Mouse (Mus musculus) CH12.LX (cell line): ENCODE results near the gene Zfp239. TPM values are rescaled to one million over a fixed set of nuclear protein-coding genes. Genes with fewer than 3 reads are reported as not detected.
"Not testable (repeated sequence)": the region's sequence is repeated elsewhere in the genome, so short reads cannot be mapped to it uniquely, and the experiment has no call there.

ENCODE experiments used
- DNase-seq: peaks from one replicate; pipeline ENCODE4 v3.0.0-alpha.2; 2013; ENCODE audit errors: extremely low read depth
- H3K27ac ChIP-seq: 2 replicates; pipeline ENCODE4 v1.5.1; 2012; ENCODE audit warnings: low read depth, mild to moderate bottlenecking, control low read depth, moderate library complexity; ENCODE audit not compliant: insufficient read depth
- H3K27me3 ChIP-seq: replicated peaks from 2 replicates; pipeline ENCODE3; 2012; ENCODE audit warnings: inconsistent platforms
- H3K36me3 ChIP-seq, 2 experiments: replicated peaks in 1 of 2; 2 replicates each; pipeline versions ENCODE3 to v1.6.1; 2012; ENCODE audit warnings: inconsistent platforms in 1 of 2, low read length in 1 of 2, mild to moderate bottlenecking in 1 of 2, mixed read lengths in 1 of 2, moderate library complexity in 1 of 2; ENCODE audit not compliant: control insufficient read depth in 1 of 2, insufficient read depth in 1 of 2
- H3K4me1 ChIP-seq, 2 experiments: 2 replicates each; pipeline ENCODE4 v1.6.1; 2012; ENCODE audit warnings: inconsistent platforms in 1 of 2, moderate library complexity in 1 of 2; ENCODE audit not compliant: insufficient read depth in 2 of 2, control insufficient read depth in 1 of 2
- H3K4me2 ChIP-seq: 2 replicates; pipeline ENCODE4 v1.6.1; 2012; ENCODE audit warnings: low read depth, mild to moderate bottlenecking, control low read depth; ENCODE audit not compliant: poor library complexity, insufficient read depth, severe bottlenecking
- H3K4me3 ChIP-seq, 3 experiments: fragments of 150-350 bp in 1 of 3; sonication (generic) in 1 of 3; replicated peaks in 1 of 3; 2 replicates each; pipeline versions ENCODE3 to v1.5.1; 2011 to 2012; ENCODE audit warnings: low read depth in 2 of 3, low read length in 2 of 3, mild to moderate bottlenecking in 2 of 3, moderate library complexity in 2 of 3, control low read depth in 1 of 3, improper control_type of control experiment in 1 of 3, inconsistent platforms in 1 of 3, mixed read lengths in 1 of 3; ENCODE audit not compliant: poor library complexity in 1 of 3
- H3K79me2 ChIP-seq: replicated peaks from 2 replicates; pipeline ENCODE4 v1.6.1; 2012; ENCODE audit warnings: mild to moderate bottlenecking, moderate library complexity; ENCODE audit not compliant: control insufficient read depth, poor library complexity, insufficient read depth, severe bottlenecking; ENCODE audit errors: extremely low read depth
- H3K9ac ChIP-seq: 2 replicates; pipeline ENCODE4 v1.6.1; 2012; ENCODE audit warnings: low read depth, mild to moderate bottlenecking, control low read depth, moderate library complexity; ENCODE audit not compliant: insufficient read depth
- H3K9me3 ChIP-seq: replicated peaks from 2 replicates; pipeline ENCODE3; 2012; ENCODE audit warnings: low read length, inconsistent platforms, mixed read lengths
- BHLHE40 ChIP-seq: IDR thresholded peaks from 2 replicates; pipeline ENCODE4 v1.6.1; 2011; ENCODE audit warnings: mild to moderate bottlenecking, low read depth, low read length, improper control_type of control experiment
- CHD1 ChIP-seq: IDR thresholded peaks from 2 replicates; pipeline ENCODE4 v1.6.1; 2012; ENCODE audit warnings: low read depth, low read length, improper control_type of control experiment, inconsistent platforms
- CHD2 ChIP-seq: IDR thresholded peaks from 2 replicates; pipeline ENCODE4 v1.6.1; 2011; ENCODE audit warnings: low read length, improper control_type of control experiment
- E2F4 ChIP-seq: IDR thresholded peaks from 2 replicates; pipeline ENCODE4 v1.6.1; 2011; ENCODE audit warnings: low read depth, low read length, improper control_type of control experiment; ENCODE audit not compliant: insufficient replicate concordance
- EP300 ChIP-seq: IDR thresholded peaks from 2 replicates; pipeline ENCODE4 v1.6.1; 2011; ENCODE audit warnings: low read length, improper control_type of control experiment
- ETS1 ChIP-seq: conservative IDR thresholded peaks from 2 replicates; pipeline ENCODE4 v1.6.1; 2012; ENCODE audit warnings: low read depth, mild to moderate bottlenecking, inconsistent platforms, low read length, improper control_type of control experiment, moderate library complexity
- GABPA ChIP-seq: IDR thresholded peaks from 2 replicates; pipeline ENCODE4 v1.6.1; 2012; ENCODE audit warnings: low read depth, low read length, improper control_type of control experiment, inconsistent platforms; ENCODE audit not compliant: insufficient replicate concordance
- HCFC1 ChIP-seq: IDR thresholded peaks from 2 replicates; pipeline ENCODE4 v1.6.1; 2012; ENCODE audit warnings: low read depth, mild to moderate bottlenecking, inconsistent platforms, low read length, improper control_type of control experiment
- IRF4 ChIP-seq: IDR thresholded peaks from 2 replicates; pipeline ENCODE4 v1.6.1; 2014; ENCODE audit warnings: low read depth, mild to moderate bottlenecking, inconsistent platforms, low read length, improper control_type of control experiment
- JUN ChIP-seq: IDR thresholded peaks from 2 replicates; pipeline ENCODE4 v1.6.1; 2011; ENCODE audit warnings: low read depth, mild to moderate bottlenecking, low read length, improper control_type of control experiment, moderate library complexity; ENCODE audit not compliant: insufficient read depth
- JUND ChIP-seq: conservative IDR thresholded peaks from 2 replicates; pipeline ENCODE4 v1.6.1; 2011; ENCODE audit warnings: low read depth, low read length, improper control_type of control experiment
- KAT2A ChIP-seq: IDR thresholded peaks from 2 replicates; pipeline ENCODE4 v1.6.1; 2012; ENCODE audit warnings: low read length, improper control_type of control experiment, inconsistent platforms; ENCODE audit not compliant: insufficient replicate concordance
- MAFK ChIP-seq: IDR thresholded peaks from 2 replicates; pipeline ENCODE4 v1.6.1; 2011; ENCODE audit warnings: low read length, improper control_type of control experiment; ENCODE audit not compliant: insufficient replicate concordance
- MAX ChIP-seq: IDR thresholded peaks from 2 replicates; pipeline ENCODE4 v1.6.1; 2011; ENCODE audit warnings: low read length, improper control_type of control experiment
- MAZ ChIP-seq: IDR thresholded peaks from 2 replicates; pipeline ENCODE4 v1.6.1; 2012; ENCODE audit warnings: low read depth, mild to moderate bottlenecking, inconsistent platforms, low read length, improper control_type of control experiment, moderate library complexity
- MEF2A ChIP-seq: IDR thresholded peaks from 2 replicates; pipeline ENCODE4 v1.6.1; 2014; ENCODE audit warnings: low read depth, mild to moderate bottlenecking, inconsistent platforms, low read length, improper control_type of control experiment, borderline replicate concordance
- MXI1 ChIP-seq: IDR thresholded peaks from 2 replicates; pipeline ENCODE4 v1.6.1; 2011; ENCODE audit warnings: mild to moderate bottlenecking, low read depth, low read length, improper control_type of control experiment
- MYC ChIP-seq: IDR thresholded peaks from 2 replicates; pipeline ENCODE4 v1.6.1; 2011; ENCODE audit warnings: low read depth, mild to moderate bottlenecking, improper control_type of control experiment, low read length
- NELFE ChIP-seq: IDR thresholded peaks from 2 replicates; pipeline ENCODE4 v1.6.1; 2011; ENCODE audit warnings: low read depth, low read length, improper control_type of control experiment
- NRF1 ChIP-seq: IDR thresholded peaks from 2 replicates; pipeline ENCODE4 v1.6.1; 2014; ENCODE audit warnings: low read depth, mild to moderate bottlenecking, inconsistent platforms, low read length, improper control_type of control experiment, moderate library complexity
- PAX5 ChIP-seq: IDR thresholded peaks from 2 replicates; pipeline ENCODE4 v1.6.1; 2012; ENCODE audit warnings: low read length, inconsistent platforms, mixed read lengths
- POLR2A ChIP-seq: IDR thresholded peaks from 2 replicates; pipeline ENCODE4 v1.6.1; 2011; ENCODE audit warnings: low read depth, mild to moderate bottlenecking, improper control_type of control experiment, low read length
- POLR2AphosphoS2 ChIP-seq: IDR thresholded peaks from 2 replicates; pipeline ENCODE4 v1.6.1; 2011; ENCODE audit warnings: low read depth, low read length, improper control_type of control experiment
- RCOR1 ChIP-seq: conservative IDR thresholded peaks from 2 replicates; pipeline ENCODE4 v1.6.1; 2012; ENCODE audit warnings: low read depth, mild to moderate bottlenecking, inconsistent platforms, low read length, improper control_type of control experiment
- SMC3 ChIP-seq: IDR thresholded peaks from 2 replicates; pipeline ENCODE4 v1.6.1; 2011; ENCODE audit warnings: low read depth, low read length, improper control_type of control experiment
- TBP ChIP-seq: conservative IDR thresholded peaks from 2 replicates; pipeline ENCODE4 v1.6.1; 2011; ENCODE audit warnings: low read depth, low read length, improper control_type of control experiment
- TCF12 ChIP-seq: IDR thresholded peaks from 2 replicates; pipeline ENCODE4 v1.6.1; 2014; ENCODE audit warnings: low read depth, mild to moderate bottlenecking, inconsistent platforms, low read length, improper control_type of control experiment
- UBTF ChIP-seq: IDR thresholded peaks from 2 replicates; pipeline ENCODE4 v1.6.1; 2012; ENCODE audit warnings: low read depth, mild to moderate bottlenecking, inconsistent platforms, low read length, improper control_type of control experiment, moderate library complexity
- USF2 ChIP-seq: conservative IDR thresholded peaks from 2 replicates; pipeline ENCODE4 v1.6.1; 2011; ENCODE audit warnings: low read depth, low read length, improper control_type of control experiment
- ZKSCAN1 ChIP-seq: IDR thresholded peaks from 2 replicates; pipeline ENCODE4 v1.6.1; 2012; ENCODE audit warnings: low read depth, inconsistent platforms, low read length, improper control_type of control experiment, borderline replicate concordance
- ZMIZ1 ChIP-seq: IDR thresholded peaks from 2 replicates; pipeline ENCODE4 v1.6.1; 2012; ENCODE audit warnings: low read depth, mild to moderate bottlenecking, inconsistent platforms, low read length, improper control_type of control experiment
- ZNF384 ChIP-seq: IDR thresholded peaks from 2 replicates; pipeline ENCODE4 v1.6.1; 2012; ENCODE audit warnings: low read depth, low read length, improper control_type of control experiment, inconsistent platforms
- dilution Hi-C: fragments of 300-500 bp; cut with MboI; formaldehyde crosslinking; loops from 2 replicates; pipeline ENCODE4 v1.14.3; 2020; ENCODE audit warnings: low sequenced_read_pairs; ENCODE audit not compliant: extremely low pct_unique_long_range_greater_than_20kb, extremely low pct_ligation_motif_present
- in situ Hi-C: fragments of 300-500 bp; cut with MboI; formaldehyde crosslinking; loops from 3 replicates; pipeline ENCODE4 v1.14.3; 2019; ENCODE audit warnings: low sequenced_read_pairs, low pct_ligation_motif_present, low pct_unique_long_range_greater_than_20kb, mixed read lengths
- polyA plus RNA-seq: library from polyadenylated mRNA; unstranded; fragments of >175 nt; gene quantifications from 2 replicates; pipeline ENCODE4 v1.2.1, GENCODE M21; 2012; ENCODE audit warnings: low read depth; ENCODE audit not compliant: insufficient read length
- total RNA-seq, 2 experiments: library from RNA; depleted of rRNA; stranded (reverse); fragments of 300-350 nt in 1 of 2; fragments of >200 nt in 1 of 2; gene quantifications; 2 replicates each; pipeline ENCODE4 v1.2.3; 2012 to 2014

Gene Zfp239
- total and polyA plus RNA-seq, 3 experiments, result 13.1 to 19.6 (median 16.6) TPM

DNA sequence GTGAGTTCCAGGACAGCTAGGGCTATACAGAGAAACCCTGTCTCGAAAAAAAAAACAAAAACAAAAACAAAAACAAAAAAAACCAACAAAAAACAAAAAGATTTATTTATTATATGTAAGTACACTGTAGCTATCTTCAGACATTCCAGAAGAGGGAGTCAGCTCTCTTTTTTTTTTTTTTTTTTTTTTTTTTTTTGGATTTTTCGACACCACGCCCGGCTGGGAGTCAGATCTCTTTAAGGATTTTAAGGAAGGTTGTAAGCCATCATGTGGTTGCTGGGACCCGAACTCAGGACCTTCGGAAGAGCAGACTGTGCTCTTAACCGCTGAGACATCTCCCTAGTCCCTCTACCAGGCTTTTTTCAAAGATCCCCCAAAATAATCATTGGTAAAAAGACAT is 11.6 kb downstream of the Zfp239 start:
- H3K4me1 ChIP-seq, result peaks cover 5 to 25% of the 10 kb centered on the region in 2 experiments; a peak in 3 of 4 replicates
- DNase-seq, H3K27ac ChIP-seq, H3K4me2 ChIP-seq, dilution Hi-C loops, H3K79me2 ChIP-seq, H3K4me3 ChIP-seq, H3K9ac ChIP-seq, in situ Hi-C loops, H3K9me3 ChIP-seq, H3K27me3 ChIP-seq: not testable (repeated sequence)
- TF ChIP-seq ZNF384, result peak; percentile 69
- H3K36me3 ChIP-seq, result peaks cover 14 to 29% of the 10 kb centered on the region in 2 experiments

DNA sequence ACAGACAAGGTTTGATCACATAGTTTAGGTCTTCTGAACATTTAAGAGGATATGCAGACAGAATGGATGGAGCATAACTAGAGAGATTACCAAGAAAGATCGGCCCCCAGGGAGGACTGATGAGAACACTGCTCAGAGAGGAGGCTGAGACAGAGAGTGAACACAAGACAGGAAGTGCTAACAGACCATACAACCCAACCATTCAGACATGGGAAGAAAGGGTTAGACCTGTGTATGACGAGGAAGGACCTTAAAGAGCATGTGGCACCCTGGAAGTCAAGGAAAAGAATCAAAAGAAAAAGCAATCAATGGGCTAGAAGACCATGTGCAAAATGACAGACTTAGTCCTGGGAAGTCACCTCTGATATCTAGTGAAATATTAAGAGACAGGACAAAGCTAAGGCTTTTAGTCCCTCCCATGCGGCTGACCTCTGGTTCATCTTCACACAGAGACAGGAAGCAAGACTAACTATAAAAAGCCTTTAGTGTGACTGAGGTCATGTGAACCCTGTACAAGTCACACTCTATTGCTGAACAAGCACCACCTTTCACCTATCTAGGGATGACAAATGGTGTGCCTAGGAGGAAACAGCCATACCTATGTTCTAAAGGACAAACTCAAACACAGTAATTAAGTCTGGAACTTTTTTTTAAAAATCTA is 12.9 kb downstream of the Zfp239 start:
- Histone ChIP-seq H3K4me1 (peaks cover 5 to 25% of the 10 kb centered on the region in 2 experiments; a peak in 3 of 4 replicates), H3K79me2 (no peaks in the 10 kb centered on the region), H3K9me3 (no peaks in the 10 kb centered on the region), H3K9ac (peak overlapping the region; percentile 41), H3K27ac (peak overlapping the region; percentile 69), H3K4me3 (no peak overlapping the region), H3K36me3 (peaks cover 14 to 26% of the 10 kb centered on the region in 2 experiments), H3K27me3 (no peaks in the 10 kb centered on the region), H3K4me2 (peak overlapping the region; percentile 57; the same call in 1 of the 2 replicates)
- in situ Hi-C loops, result no loop called here
- dilution Hi-C loops, result no loop called here
- peak; percentile 80 for DNase-seq
- TF ChIP-seq RCOR1 (no peak), ZKSCAN1 (no peak), SMC3 (no peak), MXI1 (no peak), POLR2AphosphoS2 (no peak), NELFE (no peak), BHLHE40 (peak; percentile 81), ZNF384 (no peak), POLR2A (no peak), ETS1 (no peak; the same call in 1 of the 2 replicates), MEF2A (no peak), TCF12 (no peak), NRF1 (no peak), HCFC1 (peak; percentile 33; the same call in 1 of the 2 replicates), TBP (0 out of 2 replicates have a peak, but pooled peaks have one; percentile 50), MYC (peak; percentile 75; the same call in 1 of the 2 replicates), E2F4 (no peak), ZMIZ1 (no peak), MAX (peak; percentile 87), MAZ (no peak), MAFK (no peak), KAT2A (0 out of 2 replicates have a peak, but pooled peaks have one; percentile 22), GABPA (no peak), CHD2 (no peak), CHD1 (no peak), UBTF (no peak), USF2 (no peak), IRF4 (no peak), JUND (no peak), EP300 (no peak), JUN (no peak), PAX5 (no peak)
